Mouse (Mus musculus) hindbrain, embryonic 11.5 days (tissue): ENCODE results near the gene Gprc5b. TPM values are rescaled to one million over a fixed set of nuclear protein-coding genes. Genes with fewer than 3 reads are reported as not detected.
A peak's percentile ranks its signal among the peaks of the same experiment; 100 is the strongest.

Source experiments
- ATAC-seq: fragments of 200-750 bp; cut with Nextera tagmentation; 2 replicates; pipeline ENCODE4 v1.8.0; 2017; ENCODE audit warnings: mild to moderate bottlenecking, moderate TSS enrichment, moderate library complexity; ENCODE audit not compliant: low FRiP score
- DNase-seq: peaks from one replicate; pipeline ENCODE4 v3.0.0-alpha.2; 2015; ENCODE audit warnings: low spot score
- H3K27ac ChIP-seq: fragments of 300-500 bp; sonication (generic); 2 replicates; pipeline ENCODE4 v1.5.1; 2014; ENCODE audit warnings: mild to moderate bottlenecking, low read depth, low read length
- H3K27me3 ChIP-seq: fragments of 300-500 bp; sonication (generic); 2 replicates; pipeline ENCODE4 v1.6.1; 2014; ENCODE audit warnings: mild to moderate bottlenecking, low read length, moderate library complexity, mixed read lengths; ENCODE audit not compliant: control insufficient read depth, insufficient read depth
- H3K36me3 ChIP-seq: fragments of 300-500 bp; sonication (generic); 2 replicates; pipeline ENCODE4 v1.6.1; 2014; ENCODE audit warnings: mild to moderate bottlenecking, low read length, moderate library complexity, mixed read lengths; ENCODE audit not compliant: control insufficient read depth, insufficient read depth
- H3K4me1 ChIP-seq: fragments of 300-500 bp; sonication (generic); replicated peaks from 2 replicates; pipeline ENCODE4 v1.6.1; 2014; ENCODE audit warnings: low read length, mixed read lengths; ENCODE audit not compliant: control insufficient read depth, insufficient read depth
- H3K4me2 ChIP-seq: fragments of 300-500 bp; sonication (generic); replicated peaks from 2 replicates; pipeline ENCODE4 v1.6.1; 2014; ENCODE audit warnings: mild to moderate bottlenecking, low read depth, low read length
- H3K4me3 ChIP-seq: fragments of 300-500 bp; sonication (generic); 2 replicates; pipeline ENCODE4 v1.5.1; 2014; ENCODE audit warnings: low read depth, low read length
- H3K9ac ChIP-seq: fragments of 300-500 bp; sonication (generic); 2 replicates; pipeline ENCODE4 v1.6.1; 2014; ENCODE audit warnings: low read depth, low read length
- H3K9me3 ChIP-seq: fragments of 300-500 bp; sonication (generic); 2 replicates; pipeline ENCODE4 v1.6.1; 2016; ENCODE audit warnings: low read length; ENCODE audit not compliant: control insufficient read depth
- WGBS: fragments of 180-500 bp; shearing (Covaris S2); extraction: QIAGEN DNeasy Blood & Tissue Kit; methylation state at CpG from one replicate; pipeline ENCODE4 v1.1.7; 2014; 5-methylcytosine and 5-hydroxymethylcytosine counted together
- polyA plus RNA-seq: library from polyadenylated mRNA; unstranded; fragments of >200 nt; fragmentation: Nextera tagmentation; extraction: Ambion mirVana; gene quantifications from 2 replicates; pipeline ENCODE4 v1.2.1, GENCODE M21; 2014

Gprc5b gene
- polyA plus RNA-seq, result 27.2 and 30.3 TPM in 2 replicates

DNA sequence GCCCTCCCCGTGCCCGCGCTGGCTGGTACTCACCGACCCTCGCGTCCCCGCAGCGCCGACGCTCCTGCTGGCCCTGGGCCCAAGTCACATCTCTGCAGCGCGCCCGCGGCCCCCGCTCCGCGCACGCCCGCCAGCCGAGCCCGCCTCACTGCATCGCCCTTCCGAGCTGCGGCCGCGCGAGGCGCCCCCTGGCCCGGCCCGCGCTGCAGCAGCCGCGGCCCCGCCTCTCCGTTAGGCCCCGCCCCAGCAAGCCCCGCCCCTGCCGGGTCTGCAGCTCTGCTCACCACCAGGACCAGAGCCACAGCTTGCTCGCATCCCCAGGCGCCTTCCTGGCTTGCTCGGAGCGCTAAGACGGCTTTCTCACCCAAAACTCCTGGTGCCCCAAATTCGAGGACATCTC lies at the start of gene Gprc5b:
Gene Gprc5b, minus strand, starts transcription at position 205 of the 400 bp plus-strand sequence.
- peak; percentile 86 for ATAC-seq
- Histone ChIP-seq H3K4me3 (peak within 1 kb of the TSS; percentile 78), H3K4me1 (peaks cover 23% of the 10 kb centered on the region), H3K27ac (peak within 1 kb of the TSS; percentile 90), H3K9me3 (no peaks in the 10 kb centered on the region), H3K36me3 (no peaks in the 10 kb centered on the region), H3K27me3 (no peaks in the 10 kb centered on the region), H3K9ac (peak within 1 kb of the TSS; percentile 91), H3K4me2 (peak within 1 kb of the TSS; percentile 84)
- peak; percentile 95 for DNase-seq
- under 1% methylated on average over 41 of the region's 44 CpGs for WGBS

DNA sequence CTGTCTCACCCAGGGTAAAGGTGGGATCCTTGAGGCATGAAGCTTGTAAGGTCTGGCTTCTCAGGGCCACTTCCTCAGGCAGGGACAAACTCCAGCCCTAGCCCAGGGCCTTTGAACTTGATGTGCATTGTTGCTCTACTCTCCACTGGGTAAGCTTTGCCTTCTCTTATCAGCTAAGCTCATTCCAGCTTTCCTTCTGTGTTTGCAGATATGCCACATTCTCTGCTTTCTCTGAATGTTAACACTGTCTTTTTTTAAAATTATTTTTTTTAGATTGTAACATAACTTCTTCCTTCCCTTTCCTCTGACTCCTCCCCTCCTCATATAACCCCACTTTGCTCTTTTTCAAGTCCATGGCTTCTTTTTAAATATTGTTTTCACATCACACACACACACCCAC lies 46.5 kb upstream of the Gprc5b start:
- Histone ChIP-seq H3K4me1 (no peaks in the 10 kb centered on the region), H3K9ac (no peak overlapping the region), H3K4me2 (no peak overlapping the region), H3K4me3 (no peak overlapping the region), H3K9me3 (no peaks in the 10 kb centered on the region), H3K27me3 (no peaks in the 10 kb centered on the region), H3K36me3 (no peaks in the 10 kb centered on the region), H3K27ac (no peak overlapping the region)
- ATAC-seq, result no peak
- no peak for DNase-seq

DNA sequence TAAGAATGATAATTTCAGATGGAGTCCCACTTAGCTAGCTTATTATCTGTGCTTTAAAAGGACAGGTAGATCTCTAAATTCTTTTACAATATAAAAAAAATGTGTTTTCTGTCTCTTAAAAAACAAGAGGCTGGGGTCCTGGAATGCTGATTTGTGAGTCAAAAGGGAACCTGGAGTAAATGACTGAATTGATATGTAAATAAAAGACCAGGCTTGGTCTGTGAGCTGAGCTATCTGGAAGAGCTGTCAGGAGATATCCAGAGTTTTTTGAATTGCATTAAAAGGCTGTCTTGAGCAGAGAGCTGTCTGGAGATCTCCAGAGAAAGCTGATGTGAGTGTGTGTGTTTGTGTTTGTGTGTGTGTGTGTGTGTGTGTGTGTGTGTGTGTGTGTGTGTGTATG lies 42.6 kb upstream of the Gprc5b start:
- Histone ChIP-seq H3K27ac (no peak overlapping the region), H3K4me2 (no peak overlapping the region)
- no peak for ATAC-seq

DNA sequence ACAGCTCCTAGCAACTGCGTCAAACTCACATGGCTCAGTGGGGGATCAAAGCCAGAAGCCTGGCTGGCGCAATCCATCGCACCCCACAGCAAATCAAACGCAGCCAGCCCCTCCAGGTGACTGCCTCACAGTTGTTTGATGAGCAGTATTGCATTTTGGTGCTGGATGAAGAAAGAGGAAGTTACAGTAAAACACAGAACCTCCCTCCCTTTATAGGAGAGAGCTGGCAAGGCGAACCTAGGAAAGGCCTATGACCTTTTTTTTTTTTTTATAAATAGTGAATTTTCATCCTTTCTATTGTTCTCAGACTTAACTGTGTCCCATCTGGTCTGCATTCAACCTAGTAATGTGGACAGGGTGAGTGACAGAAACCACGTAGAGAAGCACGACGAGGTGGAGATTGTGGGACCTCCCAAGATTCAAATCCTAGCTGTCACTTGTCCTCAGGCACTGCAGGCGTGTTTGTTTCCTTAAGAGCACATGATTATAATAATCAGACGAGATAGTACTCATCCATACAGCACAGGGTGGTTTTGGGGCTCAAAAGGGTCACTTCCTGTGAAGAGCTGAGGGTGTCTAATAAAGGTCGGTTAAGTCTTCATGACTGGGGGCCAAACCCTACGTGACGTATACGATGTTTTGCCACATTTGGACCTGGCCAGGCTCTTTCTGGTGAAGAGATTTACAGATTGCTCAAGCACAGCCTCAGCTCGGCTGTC lies 39.4 kb upstream of the Gprc5b start:
- ATAC-seq (no peak), DNase-seq (no peak)
- no peaks in the 10 kb centered on the region for H3K4me1 ChIP-seq
- H3K36me3 ChIP-seq, result no peaks in the 10 kb centered on the region
- WGBS, result 68% methylated on average over 15 of the region's 15 CpGs
- no peak overlapping the region for H3K27ac ChIP-seq
- H3K27me3 ChIP-seq, result no peaks in the 10 kb centered on the region
- H3K4me3 ChIP-seq, result no peak overlapping the region
- no peak overlapping the region for H3K4me2 ChIP-seq
- H3K9ac ChIP-seq, result no peak overlapping the region
- no peaks in the 10 kb centered on the region for H3K9me3 ChIP-seq

More for the DNA sequence above, 42.6 kb upstream of the Gprc5b start:
- Histone ChIP-seq H3K9me3 (no peaks in the 10 kb centered on the region), H3K9ac (no peak overlapping the region), H3K4me3 (no peak overlapping the region), H3K4me1 (no peaks in the 10 kb centered on the region), H3K27me3 (no peaks in the 10 kb centered on the region), H3K36me3 (no peaks in the 10 kb centered on the region)
- DNase-seq, result no peak

DNA sequence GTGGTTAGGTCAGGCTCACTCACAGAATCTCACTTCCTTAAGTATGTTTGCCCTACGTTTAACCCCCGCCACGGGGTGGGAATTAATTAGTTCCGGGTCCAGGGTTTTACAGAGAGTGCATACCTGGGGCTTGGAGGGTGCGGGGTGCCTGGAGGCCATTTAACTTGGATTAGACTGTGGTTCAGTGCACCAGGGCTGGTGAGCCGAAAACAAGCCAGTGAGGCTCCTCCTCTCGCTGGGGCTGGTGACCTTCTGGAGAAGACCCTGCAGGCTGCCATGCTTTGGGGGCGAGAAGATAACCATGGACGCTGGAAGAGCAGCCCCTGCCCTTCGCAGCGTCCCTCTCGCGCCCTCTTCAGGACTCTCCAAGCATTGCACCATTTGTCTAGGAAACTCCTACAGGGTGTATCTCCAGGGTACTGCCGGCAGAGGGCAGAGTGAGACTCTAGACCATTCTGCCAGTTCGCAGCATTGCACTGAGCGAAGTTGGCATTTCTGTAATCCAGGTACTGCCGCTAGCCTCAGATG lies 28.4 kb upstream of the Gprc5b start:
- Histone ChIP-seq H3K27me3 (no peaks in the 10 kb centered on the region), H3K9ac (no peak overlapping the region), H3K4me3 (no peak overlapping the region), H3K27ac (no peak overlapping the region), H3K4me1 (no peaks in the 10 kb centered on the region), H3K4me2 (no peak overlapping the region), H3K9me3 (no peaks in the 10 kb centered on the region), H3K36me3 (no peaks in the 10 kb centered on the region)
- DNase-seq (peak; percentile 84), ATAC-seq (no peak; the same call in 1 of the 2 replicates)
- WGBS, result 31% methylated on average over 17 of the region's 17 CpGs

DNA sequence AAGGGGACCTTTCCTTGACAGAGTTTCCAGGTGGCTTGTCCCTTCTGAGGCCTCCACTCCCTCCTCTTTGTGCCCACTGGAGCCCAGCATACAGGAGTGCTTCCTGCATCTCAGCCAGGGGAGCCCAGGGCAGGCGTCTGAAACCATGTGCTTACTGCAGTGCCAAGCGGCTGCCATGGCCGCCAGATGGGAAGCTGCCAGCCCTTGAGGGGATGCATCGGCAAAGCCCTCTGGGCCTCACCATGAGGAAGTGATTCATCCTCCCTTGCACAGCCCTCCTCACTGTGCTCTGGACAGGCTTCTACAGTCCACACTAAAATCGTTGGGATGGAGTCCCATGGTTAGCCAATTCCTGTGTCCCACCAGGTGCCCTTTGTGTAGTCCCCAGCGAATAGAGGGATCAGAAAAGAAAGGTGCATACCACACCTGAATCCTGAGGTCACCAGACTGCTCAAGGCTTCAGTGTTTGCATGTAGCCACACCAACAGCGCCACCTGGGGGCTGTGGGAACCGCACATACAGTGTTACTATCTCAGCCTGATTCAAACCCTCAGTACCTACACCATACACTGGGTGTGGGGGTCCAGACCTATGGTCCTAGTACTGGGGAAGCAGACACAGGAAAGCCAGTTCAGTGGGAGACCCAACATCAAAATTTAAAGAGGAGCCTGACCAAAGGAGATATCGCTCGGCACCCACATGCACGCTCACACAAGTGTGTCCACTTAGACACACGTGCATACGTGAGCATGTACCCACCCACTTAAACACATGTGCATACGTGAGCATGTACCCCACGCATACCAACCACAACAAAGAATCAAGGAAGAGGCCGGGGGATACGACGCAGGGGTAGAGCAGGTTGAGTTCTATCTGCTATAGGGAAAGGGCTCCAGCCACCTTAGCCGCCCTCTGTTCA lies 27.5 kb upstream of the Gprc5b start:
- Histone ChIP-seq H3K27ac (no peak overlapping the region), H3K4me3 (no peak overlapping the region), H3K9ac (no peak overlapping the region), H3K27me3 (no peaks in the 10 kb centered on the region), H3K4me1 (no peaks in the 10 kb centered on the region), H3K4me2 (no peak overlapping the region), H3K36me3 (no peaks in the 10 kb centered on the region), H3K9me3 (no peaks in the 10 kb centered on the region)
- ATAC-seq, result peak; percentile 43; the same call in 1 of the 2 replicates
- 78% methylated on average over 19 of the region's 19 CpGs for WGBS
- peak; percentile 64 for DNase-seq

DNA sequence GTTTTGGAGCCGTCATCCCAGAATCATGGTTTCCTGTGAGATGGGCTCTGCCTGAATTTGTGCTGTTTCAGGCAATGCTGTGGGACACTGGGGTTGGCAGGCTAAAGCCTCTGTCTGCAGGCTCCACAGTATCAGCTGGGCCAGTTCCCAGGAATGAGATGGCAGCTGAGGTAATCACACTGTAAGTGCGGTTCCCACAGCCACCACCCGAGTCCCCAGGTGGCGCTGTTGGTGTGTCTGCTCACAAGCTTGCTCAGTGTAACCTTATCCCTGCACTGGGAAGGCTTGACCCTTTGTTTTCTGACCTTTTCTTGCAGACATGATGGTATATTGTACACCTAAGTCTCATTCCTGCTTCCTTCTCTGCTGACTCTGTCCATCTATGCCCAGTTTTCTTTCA lies 24.5 kb upstream of the Gprc5b start:
- H3K36me3 ChIP-seq, result no peaks in the 10 kb centered on the region
- H3K27me3 ChIP-seq, result no peaks in the 10 kb centered on the region; the same call in 1 of the 2 replicates
- no peak overlapping the region for H3K4me3 ChIP-seq
- H3K27ac ChIP-seq, result no peak overlapping the region
- no peaks in the 10 kb centered on the region for H3K4me1 ChIP-seq
- no peak overlapping the region for H3K9ac ChIP-seq
- no peaks in the 10 kb centered on the region for H3K9me3 ChIP-seq
- no peak overlapping the region for H3K4me2 ChIP-seq
- DNase-seq (peak; percentile 86), ATAC-seq (peak; percentile 80)
- WGBS, result 19% methylated on average over 4 of the region's 4 CpGs

DNA sequence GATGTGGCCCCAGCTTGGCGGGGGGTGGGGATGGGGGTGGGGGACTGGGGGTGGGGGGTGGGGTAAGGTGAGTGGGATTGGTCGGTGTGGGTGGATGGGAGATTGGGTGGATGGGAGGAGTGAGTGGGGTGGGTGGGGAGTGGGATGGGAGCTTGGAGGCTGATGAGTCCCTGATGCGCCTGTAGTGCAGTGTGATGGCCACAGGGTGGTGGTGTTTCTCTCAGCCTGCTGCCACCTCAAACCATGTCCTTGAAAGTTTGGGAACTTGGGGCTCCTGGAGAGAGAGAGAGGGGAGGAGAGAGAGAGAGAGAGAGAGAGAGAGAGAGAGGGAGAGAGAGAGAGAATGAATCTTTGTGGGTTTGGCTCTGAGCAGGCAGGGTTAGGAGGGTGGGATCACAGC lies 20.7 kb upstream of the Gprc5b start:
- ATAC-seq (0 out of 2 replicates have a peak, but pooled peaks have one; percentile 50), DNase-seq (peak; percentile 69)
- no peak overlapping the region for H3K27ac ChIP-seq
- H3K9me3 ChIP-seq, result no peaks in the 10 kb centered on the region
- 0% methylated on average over 3 of the region's 3 CpGs for WGBS
- H3K4me3 ChIP-seq, result no peak overlapping the region
- H3K4me2 ChIP-seq, result no peak overlapping the region
- H3K4me1 ChIP-seq, result no peaks in the 10 kb centered on the region
- no peaks in the 10 kb centered on the region; the same call in 1 of the 2 replicates for H3K27me3 ChIP-seq
- H3K9ac ChIP-seq, result no peak overlapping the region
- H3K36me3 ChIP-seq, result no peaks in the 10 kb centered on the region
